Mouse (Mus musculus): ENCODE measurements at regions not wholly inside any gene's neighbourhood (a gene's known extent, or its start where the extent isn't known, plus 50 kb on each side); places are given as distances from the start of the nearest gene placed in this dataset.
"Not testable (repeated sequence)": the region's sequence is repeated elsewhere in the genome, so short reads cannot be mapped to it uniquely, and the experiment has no call there.

GRCm38 (mm10) chr17:50407249-50407990 is 101.8 kb upstream of the Plcl2 start:
- DNase-seq: peak; percentile 93

GRCm38 (mm10) chr17:50408581-50408980 is 100.6 kb upstream of the Plcl2 start:
- DNase-seq: peak; percentile 64

- no peak for DNase-seq
Observed at GRCm38 (mm10) chr17:50409271-50409670, 99.9 kb upstream of the Plcl2 start.

GRCm38 (mm10) chr17:50409895-50410294 is 99.3 kb upstream of the Plcl2 start:
- DNase-seq: no peak

GRCm38 (mm10) chr17:50410296-50410695 is 98.9 kb upstream of the Plcl2 start:
- DNase-seq: no peak

- DNase-seq: no peak
Observed at GRCm38 (mm10) chr17:50412446-50412845, 96.8 kb upstream of the Plcl2 start.

- no peak for DNase-seq
Observed at GRCm38 (mm10) chr17:50413916-50414315, 95.3 kb upstream of the Plcl2 start.

- DNase-seq: no peak
Observed at GRCm38 (mm10) chr17:50415331-50416005, 93.7 kb upstream of the Plcl2 start.

- DNase-seq: no peak
Observed at GRCm38 (mm10) chr17:50416119-50416518, 93.1 kb upstream of the Plcl2 start.

- no peak for DNase-seq
Observed at GRCm38 (mm10) chr17:50416538-50417113, 92.6 kb upstream of the Plcl2 start.

GRCm38 (mm10) chr17:50418863-50419383 is 90.3 kb upstream of the Plcl2 start:
- no peak for DNase-seq

GRCm38 (mm10) chr17:50419551-50419950 is 89.7 kb upstream of the Plcl2 start:
- not testable (repeated sequence) for DNase-seq

GRCm38 (mm10) chr17:50419966-50420365 is 89.2 kb upstream of the Plcl2 start:
- DNase-seq: no peak

- DNase-seq: no peak
Observed at GRCm38 (mm10) chr17:50420690-50421089, 88.5 kb upstream of the Plcl2 start.

GRCm38 (mm10) chr17:50421476-50421875 is 87.7 kb upstream of the Plcl2 start:
- DNase-seq: no peak

- no peak for DNase-seq
Observed at GRCm38 (mm10) chr17:50425110-50425509, 84.1 kb upstream of the Plcl2 start.

GRCm38 (mm10) chr17:50425531-50425930 is 83.7 kb upstream of the Plcl2 start:
- DNase-seq: no peak

- DNase-seq: no peak
Observed at GRCm38 (mm10) chr17:50426146-50426545, 83.1 kb upstream of the Plcl2 start.

- DNase-seq: no peak
Observed at GRCm38 (mm10) chr17:50427331-50428003, 81.7 kb upstream of the Plcl2 start.

GRCm38 (mm10) chr17:50428004-50428560 is 81.1 kb upstream of the Plcl2 start:
- DNase-seq: no peak

GRCm38 (mm10) chr17:50432559-50432958 is 76.6 kb upstream of the Plcl2 start:
- no peak for DNase-seq

GRCm38 (mm10) chr17:50438960-50439359 is 70.2 kb upstream of the Plcl2 start:
- no peak for DNase-seq

GRCm38 (mm10) chr17:50439365-50439764 is 69.8 kb upstream of the Plcl2 start:
- peak; percentile 59 for DNase-seq

Measured in cerebellum, adult 11-12 months (tissue).